Mouse (Mus musculus): Measurements from ENCODE around the gene Akt1s1. TPM values are rescaled to one million over a fixed set of nuclear protein-coding genes. Genes with fewer than 3 reads are reported as not detected.
"Not testable (repeated sequence)": the region's sequence is repeated elsewhere in the genome, so short reads cannot be mapped to it uniquely, and the experiment has no call there.

Gene Akt1s1
- total and polyA plus RNA-seq, 2 experiments from 2014 or later, result 81.8 to 91.8 TPM

GRCm38 (mm10) chr7:44871181-44871580 is 22.4 kb downstream of the Akt1s1 start:
- TF ChIP-seq EP300 (IDR thresholded peaks at IDR 0.05; ENCODE audit: low read depth) (no peak), CTCF (IDR thresholded peaks at IDR 0.05; ENCODE audit: low read depth) (no peak)
- DNase-seq (ENCODE audit: low spot score), result no peak
- no peaks in the 10 kb centered on the region for H3K27me3 ChIP-seq (ENCODE audit: control insufficient read depth, insufficient read depth, low read length)
- no peak overlapping the region for H3K4me2 ChIP-seq (ENCODE audit: low read depth, low read length)
- 53% methylated on average over 1 of the region's 1 CpGs for WGBS
- H3K27ac ChIP-seq (ENCODE audit: low read depth), result no peak overlapping the region
- peaks cover under 1% of the 10 kb centered on the region; the same call in 1 of the 2 replicates for H3K36me3 ChIP-seq (replicated peaks; ENCODE audit: control insufficient read depth, insufficient read depth, low read length)
- no peak overlapping the region for H3K9ac ChIP-seq (replicated peaks; ENCODE audit: low read depth, low read length)
- peaks cover 30% of the 10 kb centered on the region for H3K4me1 ChIP-seq (ENCODE audit: control insufficient read depth, insufficient read depth)
- H3K9me3 ChIP-seq (replicated peaks; ENCODE audit: control insufficient read depth, low read length), result no peaks in the 10 kb centered on the region
- ATAC-seq (ENCODE audit: insufficient read depth, low read depth), result no peak
- H3K4me3 ChIP-seq (ENCODE audit: low read depth, low read length), result no peak overlapping the region

- ATAC-seq (ENCODE audit: insufficient read depth, low read depth); H3K4me2 ChIP-seq (ENCODE audit: low read depth, low read length); H3K4me3 ChIP-seq (ENCODE audit: low read depth, low read length); H3K36me3 ChIP-seq (replicated peaks; ENCODE audit: control insufficient read depth, insufficient read depth, low read length); H3K9me3 ChIP-seq (replicated peaks; ENCODE audit: control insufficient read depth, low read length); H3K9ac ChIP-seq (replicated peaks; ENCODE audit: low read depth, low read length); H3K27me3 ChIP-seq (ENCODE audit: control insufficient read depth, insufficient read depth, low read length); DNase-seq (ENCODE audit: low spot score); H3K27ac ChIP-seq (ENCODE audit: low read depth): not testable (repeated sequence)
- WGBS, result 92% methylated on average over 2 of the region's 2 CpGs
- peaks cover 24% of the 10 kb centered on the region for H3K4me1 ChIP-seq (ENCODE audit: control insufficient read depth, insufficient read depth)
Measured at GRCm38 (mm10) chr7:44871774-44872173, 23.0 kb downstream of the Akt1s1 start.

GRCm38 (mm10) chr7:44877833-44878232 is 29.0 kb downstream of the Akt1s1 start:
- Histone ChIP-seq H3K9me3 (replicated peaks; ENCODE audit: control insufficient read depth, low read length) (no peaks in the 10 kb centered on the region), H3K9ac (replicated peaks; ENCODE audit: low read depth, low read length) (no peak overlapping the region), H3K4me3 (ENCODE audit: low read depth, low read length) (no peak overlapping the region), H3K36me3 (replicated peaks; ENCODE audit: control insufficient read depth, insufficient read depth, low read length) (peaks cover 67% of the 10 kb centered on the region), H3K27me3 (ENCODE audit: control insufficient read depth, insufficient read depth, low read length) (no peaks in the 10 kb centered on the region), H3K4me2 (ENCODE audit: low read depth, low read length) (no peak overlapping the region), H3K27ac (ENCODE audit: low read depth) (peak overlapping the region; percentile 80), H3K4me1 (ENCODE audit: control insufficient read depth, insufficient read depth) (peaks cover 21% of the 10 kb centered on the region)
- peak; percentile 71; the same call in 1 of the 2 replicates for TF ChIP-seq EP300 (IDR thresholded peaks at IDR 0.05; ENCODE audit: low read depth)
- TF ChIP-seq CTCF (IDR thresholded peaks at IDR 0.05; ENCODE audit: low read depth), result no peak
- 42% methylated on average over 14 of the region's 14 CpGs for WGBS
- DNase-seq (ENCODE audit: low spot score), result peak; percentile 75
- ATAC-seq (ENCODE audit: insufficient read depth, low read depth), result peak; percentile 87

GRCm38 (mm10) chr7:44883036-44883435 is 34.2 kb downstream of the Akt1s1 start:
- Histone ChIP-seq H3K36me3 (replicated peaks; ENCODE audit: control insufficient read depth, insufficient read depth, low read length) (peaks cover 78% of the 10 kb centered on the region), H3K4me3 (ENCODE audit: low read depth, low read length) (no peak overlapping the region), H3K9me3 (replicated peaks; ENCODE audit: control insufficient read depth, low read length) (no peaks in the 10 kb centered on the region), H3K9ac (replicated peaks; ENCODE audit: low read depth, low read length) (no peak overlapping the region), H3K4me2 (ENCODE audit: low read depth, low read length) (no peak overlapping the region), H3K27me3 (ENCODE audit: control insufficient read depth, insufficient read depth, low read length) (no peaks in the 10 kb centered on the region), H3K27ac (ENCODE audit: low read depth) (no peak overlapping the region), H3K4me1 (ENCODE audit: control insufficient read depth, insufficient read depth) (peaks cover 17% of the 10 kb centered on the region)
- no peak for ATAC-seq (ENCODE audit: insufficient read depth, low read depth)
- no peak for TF ChIP-seq CTCF (IDR thresholded peaks at IDR 0.05; ENCODE audit: low read depth)
- no peak for TF ChIP-seq EP300 (IDR thresholded peaks at IDR 0.05; ENCODE audit: low read depth)
- no peak for DNase-seq (ENCODE audit: low spot score)
- 88% methylated on average over 3 of the region's 3 CpGs for WGBS

- WGBS, result 94% methylated on average over 5 of the region's 5 CpGs
- peaks cover 62% of the 10 kb centered on the region for H3K36me3 ChIP-seq (replicated peaks; ENCODE audit: control insufficient read depth, insufficient read depth, low read length)
- H3K27ac ChIP-seq (ENCODE audit: low read depth), result no peak overlapping the region
- TF ChIP-seq CTCF (IDR thresholded peaks at IDR 0.05; ENCODE audit: low read depth), result no peak
- no peak for TF ChIP-seq EP300 (IDR thresholded peaks at IDR 0.05; ENCODE audit: low read depth)
- no peaks in the 10 kb centered on the region for H3K9me3 ChIP-seq (replicated peaks; ENCODE audit: control insufficient read depth, low read length)
- ATAC-seq (ENCODE audit: insufficient read depth, low read depth) (no peak), DNase-seq (ENCODE audit: low spot score) (no peak)
- H3K4me3 ChIP-seq (ENCODE audit: low read depth, low read length), result no peak overlapping the region
- H3K27me3 ChIP-seq (ENCODE audit: control insufficient read depth, insufficient read depth, low read length), result no peaks in the 10 kb centered on the region
- peaks cover 21% of the 10 kb centered on the region for H3K4me1 ChIP-seq (ENCODE audit: control insufficient read depth, insufficient read depth)
- no peak overlapping the region for H3K4me2 ChIP-seq (ENCODE audit: low read depth, low read length)
- H3K9ac ChIP-seq (replicated peaks; ENCODE audit: low read depth, low read length), result no peak overlapping the region
Measured at GRCm38 (mm10) chr7:44884637-44885036, 35.8 kb downstream of the Akt1s1 start.

GRCm38 (mm10) chr7:44886964-44887363 is 38.2 kb downstream of the Akt1s1 start:
- H3K4me2 ChIP-seq (ENCODE audit: low read depth, low read length), result no peak overlapping the region
- ATAC-seq (ENCODE audit: insufficient read depth, low read depth) (no peak), DNase-seq (ENCODE audit: low spot score) (no peak)
- no peak overlapping the region for H3K4me3 ChIP-seq (ENCODE audit: low read depth, low read length)
- H3K27ac ChIP-seq (ENCODE audit: low read depth), result peak overlapping the region; percentile 74
- 88% methylated on average over 7 of the region's 7 CpGs for WGBS
- no peak for TF ChIP-seq CTCF (IDR thresholded peaks at IDR 0.05; ENCODE audit: low read depth)
- TF ChIP-seq EP300 (IDR thresholded peaks at IDR 0.05; ENCODE audit: low read depth), result no peak
- H3K27me3 ChIP-seq (ENCODE audit: control insufficient read depth, insufficient read depth, low read length), result no peaks in the 10 kb centered on the region
- peaks cover 39% of the 10 kb centered on the region for H3K36me3 ChIP-seq (replicated peaks; ENCODE audit: control insufficient read depth, insufficient read depth, low read length)
- H3K9ac ChIP-seq (replicated peaks; ENCODE audit: low read depth, low read length), result no peak overlapping the region
- H3K9me3 ChIP-seq (replicated peaks; ENCODE audit: control insufficient read depth, low read length), result no peaks in the 10 kb centered on the region
- peaks cover 35% of the 10 kb centered on the region for H3K4me1 ChIP-seq (ENCODE audit: control insufficient read depth, insufficient read depth)

Measured in heart, postnatal 0 days (tissue).